ENCODE assay signal across 8 mouse cellular contexts in genomic region chr1:39651241-39651548, GRCm38 (mm10). TPM values are rescaled to one million over a fixed set of nuclear protein-coding genes. Genes with fewer than 3 reads are reported as not detected.
A peak's percentile ranks its signal among the peaks of the same experiment; 100 is the strongest.
DNase-seq lines count a peak whose midpoint lies in the region; ATAC-seq and TF ChIP-seq lines count a peak whose summit lies in the region.

Creg2 (minus strand) TSS chr1:39651474.

- 37% methylated on average over 9 of the region's 9 CpGs for WGBS in forebrain, embryonic 15.5 days
- 34% methylated on average over 9 of the region's 9 CpGs for WGBS in small intestine, adult 2 months

- H3K9ac ChIP-seq in forebrain, embryonic 15.5 days (replicated peaks), result peak within 1 kb of the TSS; percentile 70

- TF ChIP-seq CTCF in gastrocnemius, adult 2 months (IDR thresholded peaks at IDR 0.05), result no peak
- no peak for TF ChIP-seq CTCF in C2C12 (IDR thresholded peaks at IDR 0.05; ENCODE audit: control insufficient read depth, insufficient read depth, insufficient read length)
- TF ChIP-seq CTCF in small intestine, adult 2 months (IDR thresholded peaks at IDR 0.05; ENCODE audit: extremely low read depth, insufficient read length, insufficient replicate concordance, low read depth, low read length), result no peak

- intact Hi-C loops in gastrocnemius, adult 2 months (cut with DNase I), result loop anchor here (2.0 kb wide), 1 partner anchor 36 kb away; no protein-coding TSS in a partner anchor
- intact Hi-C loops in left cerebral cortex, postnatal 4 days (cut with DNase I), result loop anchor here (10.0 kb wide), 1 partner anchor 76 kb away; the partner anchor contains the start of gene Rnf149
- intact Hi-C loops in gastrocnemius, postnatal 14 days (cut with DNase I; ENCODE audit: low total_unique reads), result no loop called here

- H3K27me3 ChIP-seq in C2C12 (ENCODE audit: control insufficient read depth, insufficient read depth, insufficient read length), result peaks cover 30% of the 10 kb centered on the region
- H3K27me3 ChIP-seq in forebrain, embryonic 15.5 days, result peaks cover 16% of the 10 kb centered on the region
- H3K27me3 ChIP-seq in small intestine, adult 2 months (ENCODE audit: control insufficient read depth, insufficient read depth, low read length), result peaks cover 36% of the 10 kb centered on the region

- no peaks in the 10 kb centered on the region for H3K9me3 ChIP-seq in forebrain, embryonic 15.5 days

- H3K4me3 ChIP-seq in gastrocnemius, adult 2 months, result peak within 1 kb of the TSS; percentile 71
- no peak within 1 kb of the TSS for H3K4me3 ChIP-seq in C2C12 (ENCODE audit: insufficient read depth, poor library complexity, severe bottlenecking)
- peak within 1 kb of the TSS; percentile 72 for H3K4me3 ChIP-seq in forebrain, embryonic 15.5 days
- peak within 1 kb of the TSS; percentile 60 for H3K4me3 ChIP-seq in small intestine, adult 2 months (ENCODE audit: low read depth, low read length)

- peaks cover 20% of the 10 kb centered on the region for H3K4me1 ChIP-seq in forebrain, embryonic 15.5 days
- H3K4me1 ChIP-seq in small intestine, adult 2 months (ENCODE audit: control insufficient read depth, insufficient read depth, insufficient read length, low read length), result peaks cover 8% of the 10 kb centered on the region

- H3K4me2 ChIP-seq in forebrain, embryonic 15.5 days (replicated peaks), result peak within 1 kb of the TSS; percentile 100

- no peaks in the 10 kb centered on the region for H3K79me3 ChIP-seq in C2C12 (ENCODE audit: low read depth)

- no peak for DNase-seq in gastrocnemius, adult 2 months
- no peak for DNase-seq in gastrocnemius, adult 18-20 months (ENCODE audit: low spot score)
- DNase-seq in left cerebral cortex, postnatal 4 days, result no peak
- no peak for DNase-seq in gastrocnemius, postnatal 14 days
- no peak for DNase-seq in cerebellum, adult 11 months

- no peak for ATAC-seq in forebrain, embryonic 15.5 days (replicated peaks)

- H3ac ChIP-seq in C2C12 (ENCODE audit: control insufficient read depth, insufficient read length, low read depth), result peak within 1 kb of the TSS; percentile 46

- no peak for TF ChIP-seq POLR2A in small intestine, adult 2 months (IDR thresholded peaks at IDR 0.05; ENCODE audit: low read depth, low read length)

- no peaks in the 10 kb centered on the region for H3K79me2 ChIP-seq in C2C12 (ENCODE audit: control insufficient read depth, insufficient read depth)

- H3K36me3 ChIP-seq in C2C12 (ENCODE audit: control insufficient read depth, insufficient read depth), result no peaks in the 10 kb centered on the region
- no peaks in the 10 kb centered on the region for H3K36me3 ChIP-seq in forebrain, embryonic 15.5 days
- H3K36me3 ChIP-seq in small intestine, adult 2 months (ENCODE audit: control insufficient read depth, insufficient read depth, low read length), result no peaks in the 10 kb centered on the region

- no peak within 1 kb of the TSS for H3K27ac ChIP-seq in gastrocnemius, adult 2 months
- H3K27ac ChIP-seq in forebrain, embryonic 15.5 days (replicated peaks), result 0 out of 2 replicates have a peak within 1 kb of the TSS, but pooled peaks have one; percentile 15
- H3K27ac ChIP-seq in small intestine, adult 2 months (ENCODE audit: insufficient read depth, low read depth, low read length), result no peak within 1 kb of the TSS

TF ChIP-seq in C2C12, 6 proteins besides CTCF, POLR2A, EP300 and RAD21:
- TF ChIP-seq CEBPB (IDR thresholded peaks at IDR 0.05; ENCODE audit: low read depth), result no peak
- no peak for TF ChIP-seq USF1 (IDR thresholded peaks at IDR 0.05; ENCODE audit: low read depth)
- TF ChIP-seq MYOG (IDR thresholded peaks at IDR 0.05; ENCODE audit: control insufficient read depth, extremely low read depth, insufficient read length), result no peak
- TF ChIP-seq MYOD1 (IDR thresholded peaks at IDR 0.05; ENCODE audit: control insufficient read depth, insufficient read length, low read depth), result no peak
- no peak for TF ChIP-seq MAX (IDR thresholded peaks at IDR 0.05)
- TF ChIP-seq FOSL1 (IDR thresholded peaks at IDR 0.05; ENCODE audit: insufficient read depth, low read length, poor library complexity, severe bottlenecking), result no peak

RNA-seq across cellular contexts. Expression of gene Creg2, which starts in this region (rescaled TPM):
- total RNA-seq in gastrocnemius, adult 2 months (2021), result under 1 TPM in 1 of 2 experiments, not detected in 1; 0.08 TPM
- under 1 TPM in 1 of 2 experiments, not detected in 1; 0.02 TPM for total RNA-seq in gastrocnemius, adult 18-20 months (2021)
- not detected for polyA plus RNA-seq in C2C12 (2012; fragmentation: generic; extraction: Trizol)
- polyA plus RNA-seq in forebrain, embryonic 15.5 days (2015; fragmentation: Nextera tagmentation; extraction: Ambion mirVana), result 1.1 and 1.5 TPM in 2 replicates
- total RNA-seq in left cerebral cortex, postnatal 4 days (2021), result 10 to 100 TPM; 20.7 to 21.2 TPM
- polyA plus RNA-seq in small intestine, adult 2 months (2012; rRNA removed), result 0.03 and 0.10 TPM in 2 replicates
- total RNA-seq in gastrocnemius, postnatal 14 days (2021), result under 1 TPM; 0.06 to 0.07 TPM

Comparison
In these comparisons a context has a peak if more than half of its experiments do, and no peak if none do; other contexts are left out.
1. RNA of gene Creg2 (total RNA-seq): 20.7 to 21.2 TPM in left cerebral cortex, postnatal 4 days; 0.08 TPM in gastrocnemius, adult 2 months, 0.06 to 0.07 TPM in gastrocnemius, postnatal 14 days and 0.02 TPM in gastrocnemius, adult 18-20 months; every median in the first group is over 10 times any median in the second.